Mouse (Mus musculus): ENCODE results near the gene Kcnq2. TPM values are rescaled to one million over a fixed set of nuclear protein-coding genes. Genes with fewer than 3 reads are reported as not detected.

Kcnq2 gene
- total RNA-seq, 1 experiment: 4.6 TPM

GRCm38 (mm10) chr2:181155801-181156200 lies 20.7 kb upstream of the Kcnq2 start:
- Histone ChIP-seq H3K27ac (ENCODE audit: insufficient read depth, low read depth, low read length, poor library complexity, severe bottlenecking) (no peak overlapping the region), H3K4me1 (ENCODE audit: control insufficient read depth in 2 of 2, insufficient read depth in 2 of 2, low read length in 2 of 2, poor library complexity in 1 of 2) (peaks cover 0 to 3% of the 10 kb centered on the region in 2 experiments; a peak in 1 of 4 replicates), H3K4me3 (ENCODE audit: insufficient read depth in 1 of 2, low read depth in 1 of 2, low read length in 2 of 2, poor library complexity in 1 of 2, severe bottlenecking in 1 of 2) (no peak overlapping the region), H3K9me3 (ENCODE audit: control insufficient read depth, insufficient read depth, low read depth, low read length) (no peaks in the 10 kb centered on the region), H3K36me3 (ENCODE audit: control insufficient read depth, insufficient read depth, low read length, poor library complexity, severe bottlenecking) (no peaks in the 10 kb centered on the region), H3K9ac (ENCODE audit: insufficient read depth, low read depth, low read length, poor library complexity, severe bottlenecking) (no peak overlapping the region)
- no peak for DNase-seq (ENCODE audit: low read depth, low spot score)
- TF ChIP-seq ZNF384 (IDR thresholded peaks at IDR 0.05; ENCODE audit: low read depth, low read length) (no peak), MAFK (IDR thresholded peaks at IDR 0.05; ENCODE audit: insufficient read depth, low read depth, low read length) (no peak), HCFC1 (IDR thresholded peaks at IDR 0.05; ENCODE audit: borderline replicate concordance, insufficient read depth, low read length) (no peak), ZC3H11A (IDR thresholded peaks at IDR 0.05; ENCODE audit: borderline replicate concordance, low read depth, low read length) (no peak), CHD2 (IDR thresholded peaks at IDR 0.05; ENCODE audit: low read depth, low read length) (no peak)
- in situ Hi-C loops (cut with MboI; ENCODE audit: low sequenced_read_pairs in 2 of 2, unreplicated experiment in 2 of 2): no loop called here

GRCm38 (mm10) chr2:181154831-181155415 lies 19.8 kb upstream of the Kcnq2 start:
- H3K4me1 ChIP-seq (ENCODE audit: control insufficient read depth in 2 of 2, insufficient read depth in 2 of 2, low read length in 2 of 2, poor library complexity in 1 of 2): peaks cover 0 to 3% of the 10 kb centered on the region in 2 experiments; a peak in 1 of 4 replicates
- in situ Hi-C loops (cut with MboI; ENCODE audit: low sequenced_read_pairs in 2 of 2, unreplicated experiment in 2 of 2): no loop called here
- no peak for DNase-seq (ENCODE audit: low read depth, low spot score)
- no peak overlapping the region for H3K27ac ChIP-seq (ENCODE audit: insufficient read depth, low read depth, low read length, poor library complexity, severe bottlenecking)
- H3K36me3 ChIP-seq (ENCODE audit: control insufficient read depth, insufficient read depth, low read length, poor library complexity, severe bottlenecking): no peaks in the 10 kb centered on the region
- H3K9ac ChIP-seq (ENCODE audit: insufficient read depth, low read depth, low read length, poor library complexity, severe bottlenecking): no peak overlapping the region
- no peaks in the 10 kb centered on the region for H3K9me3 ChIP-seq (ENCODE audit: control insufficient read depth, insufficient read depth, low read depth, low read length)
- H3K4me3 ChIP-seq (ENCODE audit: insufficient read depth in 1 of 2, low read depth in 1 of 2, low read length in 2 of 2, poor library complexity in 1 of 2, severe bottlenecking in 1 of 2): no peak overlapping the region
- TF ChIP-seq MAFK (IDR thresholded peaks at IDR 0.05; ENCODE audit: insufficient read depth, low read depth, low read length): no peak
- no peak for TF ChIP-seq CHD2 (IDR thresholded peaks at IDR 0.05; ENCODE audit: low read depth, low read length)
- TF ChIP-seq ZC3H11A (IDR thresholded peaks at IDR 0.05; ENCODE audit: borderline replicate concordance, low read depth, low read length): no peak
- no peak for TF ChIP-seq HCFC1 (IDR thresholded peaks at IDR 0.05; ENCODE audit: borderline replicate concordance, insufficient read depth, low read length)
- TF ChIP-seq ZNF384 (IDR thresholded peaks at IDR 0.05; ENCODE audit: low read depth, low read length): no peak

GRCm38 (mm10) chr2:181154361-181154760 lies 19.3 kb upstream of the Kcnq2 start:
- in situ Hi-C loops (cut with MboI; ENCODE audit: low sequenced_read_pairs in 2 of 2, unreplicated experiment in 2 of 2): no loop called here
- Histone ChIP-seq H3K36me3 (ENCODE audit: control insufficient read depth, insufficient read depth, low read length, poor library complexity, severe bottlenecking) (no peaks in the 10 kb centered on the region), H3K4me3 (ENCODE audit: insufficient read depth in 1 of 2, low read depth in 1 of 2, low read length in 2 of 2, poor library complexity in 1 of 2, severe bottlenecking in 1 of 2) (no peak overlapping the region), H3K4me1 (ENCODE audit: control insufficient read depth in 2 of 2, insufficient read depth in 2 of 2, low read length in 2 of 2, poor library complexity in 1 of 2) (peaks cover 0 to 3% of the 10 kb centered on the region in 2 experiments; a peak in 1 of 4 replicates), H3K9me3 (ENCODE audit: control insufficient read depth, insufficient read depth, low read depth, low read length) (no peaks in the 10 kb centered on the region), H3K9ac (ENCODE audit: insufficient read depth, low read depth, low read length, poor library complexity, severe bottlenecking) (no peak overlapping the region), H3K27ac (ENCODE audit: insufficient read depth, low read depth, low read length, poor library complexity, severe bottlenecking) (no peak overlapping the region)
- no peak for DNase-seq (ENCODE audit: low read depth, low spot score)
- TF ChIP-seq CHD2 (IDR thresholded peaks at IDR 0.05; ENCODE audit: low read depth, low read length): no peak
- no peak for TF ChIP-seq HCFC1 (IDR thresholded peaks at IDR 0.05; ENCODE audit: borderline replicate concordance, insufficient read depth, low read length)
- TF ChIP-seq ZNF384 (IDR thresholded peaks at IDR 0.05; ENCODE audit: low read depth, low read length): no peak
- TF ChIP-seq MAFK (IDR thresholded peaks at IDR 0.05; ENCODE audit: insufficient read depth, low read depth, low read length): no peak
- no peak for TF ChIP-seq ZC3H11A (IDR thresholded peaks at IDR 0.05; ENCODE audit: borderline replicate concordance, low read depth, low read length)

- TF ChIP-seq HCFC1 (IDR thresholded peaks at IDR 0.05; ENCODE audit: borderline replicate concordance, insufficient read depth, low read length): no peak
- TF ChIP-seq ZC3H11A (IDR thresholded peaks at IDR 0.05; ENCODE audit: borderline replicate concordance, low read depth, low read length): no peak
- TF ChIP-seq MAFK (IDR thresholded peaks at IDR 0.05; ENCODE audit: insufficient read depth, low read depth, low read length): no peak
- TF ChIP-seq ZNF384 (IDR thresholded peaks at IDR 0.05; ENCODE audit: low read depth, low read length): no peak
- TF ChIP-seq CHD2 (IDR thresholded peaks at IDR 0.05; ENCODE audit: low read depth, low read length): no peak
- Histone ChIP-seq H3K9me3 (ENCODE audit: control insufficient read depth, insufficient read depth, low read depth, low read length) (no peaks in the 10 kb centered on the region), H3K4me1 (ENCODE audit: control insufficient read depth in 2 of 2, insufficient read depth in 2 of 2, low read length in 2 of 2, poor library complexity in 1 of 2) (peaks cover 0 to 3% of the 10 kb centered on the region in 2 experiments; a peak in 1 of 4 replicates), H3K36me3 (ENCODE audit: control insufficient read depth, insufficient read depth, low read length, poor library complexity, severe bottlenecking) (no peaks in the 10 kb centered on the region), H3K4me3 (ENCODE audit: insufficient read depth in 1 of 2, low read depth in 1 of 2, low read length in 2 of 2, poor library complexity in 1 of 2, severe bottlenecking in 1 of 2) (no peak overlapping the region), H3K9ac (ENCODE audit: insufficient read depth, low read depth, low read length, poor library complexity, severe bottlenecking) (no peak overlapping the region), H3K27ac (ENCODE audit: insufficient read depth, low read depth, low read length, poor library complexity, severe bottlenecking) (no peak overlapping the region)
- in situ Hi-C loops (cut with MboI; ENCODE audit: low sequenced_read_pairs in 2 of 2, unreplicated experiment in 2 of 2): no loop called here
- no peak for DNase-seq (ENCODE audit: low read depth, low spot score)
Measured at GRCm38 (mm10) chr2:181153837-181154236, 18.7 kb upstream of the Kcnq2 start.

All from ES-E14 (cell line).